Mouse (Mus musculus): ENCODE measurements around the gene Tmprss9.

Tmprss9 gene

GRCm38 (mm10) chr10:80938831-80939550 is 67.3 kb downstream of the Tmprss9 start:
- no peak for DNase-seq (ENCODE audit: low spot score)

GRCm38 (mm10) chr10:80939671-80940070 is 68.0 kb downstream of the Tmprss9 start:
- DNase-seq (ENCODE audit: low spot score) = peak; percentile 63

- DNase-seq (ENCODE audit: low spot score) = no peak
Measured at GRCm38 (mm10) chr10:80940320-80940987, 68.8 kb downstream of the Tmprss9 start.

- DNase-seq (ENCODE audit: low spot score) = no peak
Measured at GRCm38 (mm10) chr10:80940988-80941347, 69.3 kb downstream of the Tmprss9 start.

- no peak for DNase-seq (ENCODE audit: low spot score)
Measured at GRCm38 (mm10) chr10:80942919-80943318, 71.3 kb downstream of the Tmprss9 start.

- DNase-seq (ENCODE audit: low spot score) = no peak
Measured at GRCm38 (mm10) chr10:80943701-80944100, 72.1 kb downstream of the Tmprss9 start.

- DNase-seq (ENCODE audit: low spot score) = no peak
Measured at GRCm38 (mm10) chr10:80944231-80944630, 72.6 kb downstream of the Tmprss9 start.

- no peak for DNase-seq (ENCODE audit: low spot score)
Measured at GRCm38 (mm10) chr10:80946684-80947437, 75.2 kb downstream of the Tmprss9 start.

GRCm38 (mm10) chr10:80947802-80948201 is 76.2 kb downstream of the Tmprss9 start:
- DNase-seq (ENCODE audit: low spot score) = no peak

- DNase-seq (ENCODE audit: low spot score) = no peak
Measured at GRCm38 (mm10) chr10:80948570-80948969, 76.9 kb downstream of the Tmprss9 start.

GRCm38 (mm10) chr10:80949081-80949480 is 77.4 kb downstream of the Tmprss9 start:
- DNase-seq (ENCODE audit: low spot score) = no peak
